Mouse (Mus musculus): Measurements from ENCODE around the gene Lnx2. TPM values are rescaled to one million over a fixed set of nuclear protein-coding genes. Genes with fewer than 3 reads are reported as not detected.

Gene Lnx2
- polyA plus RNA-seq, 2 experiments, result 4.1 to 4.4 TPM

DNA sequence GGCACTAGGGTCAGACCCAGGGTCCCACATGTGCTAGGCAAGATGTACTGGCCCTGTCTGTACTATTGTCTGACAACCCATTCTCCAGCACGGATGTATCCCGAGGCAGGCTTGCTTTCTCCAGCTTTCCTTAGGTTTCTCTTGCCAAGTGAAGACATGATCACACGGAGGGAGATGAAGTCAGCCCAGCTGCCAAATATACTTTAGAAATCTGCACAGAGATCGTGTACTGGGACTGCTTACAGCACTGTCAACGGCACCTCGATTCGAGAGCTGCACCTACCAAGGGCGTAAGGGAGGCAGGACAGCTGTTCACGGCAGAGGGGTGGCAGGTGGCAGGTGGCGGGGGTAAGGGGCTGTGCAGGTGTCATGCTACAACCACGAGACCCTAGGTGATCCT lies 55.8 kb downstream of the Lnx2 start:
- no peaks in the 10 kb centered on the region; a peak in 1 of 4 replicates for H3K4me1 ChIP-seq (replicated peaks; ENCODE audit: control insufficient read depth in 2 of 2, insufficient read depth in 2 of 2, low read length in 1 of 2)
- TF ChIP-seq EP300 (IDR thresholded peaks at IDR 0.05; ENCODE audit: low read depth), result no peak
- TF ChIP-seq CTCF (IDR thresholded peaks at IDR 0.05; ENCODE audit: low read depth), result no peak

DNA sequence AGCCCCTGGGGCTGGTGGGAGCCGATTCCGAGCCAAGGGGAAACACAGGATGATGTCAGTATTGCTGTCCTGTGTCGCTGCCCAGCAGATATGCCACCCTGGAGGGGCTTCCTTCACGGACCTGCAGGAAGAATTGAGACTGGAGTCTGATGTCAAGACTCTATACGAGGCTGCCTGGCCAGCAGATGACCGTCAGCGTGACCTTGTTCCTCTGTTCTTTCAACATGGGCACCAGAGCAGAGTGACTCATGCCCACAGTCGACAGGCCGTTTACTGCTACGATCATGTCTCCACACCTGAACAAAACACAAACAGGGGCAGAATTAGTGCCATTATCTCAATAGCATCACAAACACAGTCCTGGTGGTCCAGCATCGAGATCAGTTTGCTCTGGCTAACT lies 57.6 kb downstream of the Lnx2 start:
- H3K4me1 ChIP-seq (replicated peaks; ENCODE audit: control insufficient read depth in 2 of 2, insufficient read depth in 2 of 2, low read length in 1 of 2), result no peaks in the 10 kb centered on the region; a peak in 1 of 4 replicates
- WGBS (ENCODE audit: insufficient replicate concordance), result 79% methylated on average over 11 of the region's 11 CpGs
- TF ChIP-seq EP300 (IDR thresholded peaks at IDR 0.05; ENCODE audit: low read depth) (no peak), CTCF (IDR thresholded peaks at IDR 0.05; ENCODE audit: low read depth) (no peak)
- DNase-seq (ENCODE audit: low read depth in 3 of 3, low spot score in 3 of 3) (no peak), ATAC-seq (ENCODE audit: insufficient read depth) (no peak)
- H3K27me3 ChIP-seq (ENCODE audit: control insufficient read depth, insufficient read depth, low read length), result no peaks in the 10 kb centered on the region
- no peak overlapping the region for H3K4me3 ChIP-seq (ENCODE audit: insufficient read depth in 1 of 2, low read depth in 2 of 2, low read length in 2 of 2)
- no peak overlapping the region for H3K27ac ChIP-seq
- no peak overlapping the region for H3K4me2 ChIP-seq (ENCODE audit: low read depth)
- no peaks in the 10 kb centered on the region for H3K9me3 ChIP-seq (ENCODE audit: control insufficient read depth, low read length)
- H3K9ac ChIP-seq (replicated peaks), result no peak overlapping the region
- H3K36me3 ChIP-seq (replicated peaks; ENCODE audit: control insufficient read depth, insufficient read depth, low read depth), result no peaks in the 10 kb centered on the region; the same call in none of the 2 replicates

More for the DNA sequence above, 55.8 kb downstream of the Lnx2 start:
- Histone ChIP-seq H3K27me3 (ENCODE audit: control insufficient read depth, insufficient read depth, low read length) (no peaks in the 10 kb centered on the region), H3K27ac (no peak overlapping the region), H3K4me2 (ENCODE audit: low read depth) (no peak overlapping the region), H3K4me3 (ENCODE audit: insufficient read depth in 1 of 2, low read depth in 2 of 2, low read length in 2 of 2) (no peak overlapping the region), H3K9ac (replicated peaks) (no peak overlapping the region), H3K36me3 (replicated peaks; ENCODE audit: control insufficient read depth, insufficient read depth, low read depth) (no peaks in the 10 kb centered on the region; the same call in none of the 2 replicates), H3K9me3 (ENCODE audit: control insufficient read depth, low read length) (no peaks in the 10 kb centered on the region)
- DNase-seq (ENCODE audit: low read depth in 3 of 3, low spot score in 3 of 3) (no peak), ATAC-seq (ENCODE audit: insufficient read depth) (no peak)
- WGBS (ENCODE audit: insufficient replicate concordance), result 75% methylated on average over 11 of the region's 11 CpGs

GRCm38 (mm10) chr5:147017526-147017925 lies 58.9 kb downstream of the Lnx2 start:
- Histone ChIP-seq H3K27me3 (ENCODE audit: control insufficient read depth, insufficient read depth, low read length) (no peaks in the 10 kb centered on the region), H3K36me3 (replicated peaks; ENCODE audit: control insufficient read depth, insufficient read depth, low read depth) (no peaks in the 10 kb centered on the region; the same call in 1 of the 2 replicates), H3K4me1 (replicated peaks; ENCODE audit: control insufficient read depth in 2 of 2, insufficient read depth in 2 of 2, low read length in 1 of 2) (no peaks in the 10 kb centered on the region; a peak in 1 of 4 replicates), H3K4me2 (ENCODE audit: low read depth) (no peak overlapping the region), H3K27ac (no peak overlapping the region), H3K9me3 (ENCODE audit: control insufficient read depth, low read length) (no peaks in the 10 kb centered on the region), H3K4me3 (ENCODE audit: insufficient read depth in 1 of 2, low read depth in 2 of 2, low read length in 2 of 2) (no peak overlapping the region), H3K9ac (replicated peaks) (no peak overlapping the region)
- ATAC-seq (ENCODE audit: insufficient read depth) (no peak), DNase-seq (ENCODE audit: low read depth in 3 of 3, low spot score in 3 of 3) (peak in 1 of 3 experiments; percentile 5)
- 75% methylated on average over 11 of the region's 11 CpGs for WGBS (ENCODE audit: insufficient replicate concordance)
- TF ChIP-seq EP300 (IDR thresholded peaks at IDR 0.05; ENCODE audit: low read depth), result no peak
- TF ChIP-seq CTCF (IDR thresholded peaks at IDR 0.05; ENCODE audit: low read depth), result no peak

DNA sequence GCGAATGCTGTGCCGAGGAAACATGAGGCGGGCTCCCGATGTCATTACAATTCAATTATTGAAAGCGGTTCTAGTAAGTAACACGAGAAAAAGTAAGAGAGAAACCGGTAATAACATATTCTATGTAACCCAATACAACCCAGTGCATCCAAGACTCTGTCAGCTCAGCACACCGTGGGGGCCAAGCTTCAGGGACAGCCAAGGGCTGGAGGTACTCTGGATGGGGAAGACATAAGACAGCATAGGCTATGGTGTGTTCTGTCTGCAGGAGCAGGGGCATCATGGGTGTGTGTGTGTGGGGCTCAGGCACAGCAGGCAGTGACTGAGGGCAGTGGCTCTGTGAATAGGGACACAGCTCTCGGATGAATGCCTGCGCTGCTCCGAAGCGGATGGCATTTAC lies 59.8 kb downstream of the Lnx2 start:
- Histone ChIP-seq H3K36me3 (replicated peaks; ENCODE audit: control insufficient read depth, insufficient read depth, low read depth) (no peaks in the 10 kb centered on the region; the same call in 1 of the 2 replicates), H3K9me3 (ENCODE audit: control insufficient read depth, low read length) (no peaks in the 10 kb centered on the region), H3K4me1 (replicated peaks; ENCODE audit: control insufficient read depth in 2 of 2, insufficient read depth in 2 of 2, low read length in 1 of 2) (no peaks in the 10 kb centered on the region; a peak in 1 of 4 replicates), H3K9ac (replicated peaks) (no peak overlapping the region), H3K4me3 (ENCODE audit: insufficient read depth in 1 of 2, low read depth in 2 of 2, low read length in 2 of 2) (no peak overlapping the region), H3K4me2 (ENCODE audit: low read depth) (no peak overlapping the region), H3K27ac (no peak overlapping the region), H3K27me3 (ENCODE audit: control insufficient read depth, insufficient read depth, low read length) (no peaks in the 10 kb centered on the region)
- DNase-seq (ENCODE audit: low read depth in 3 of 3, low spot score in 3 of 3) (no peak), ATAC-seq (ENCODE audit: insufficient read depth) (no peak)
- 79% methylated on average over 12 of the region's 12 CpGs for WGBS (ENCODE audit: insufficient replicate concordance)
- no peak for TF ChIP-seq CTCF (IDR thresholded peaks at IDR 0.05; ENCODE audit: low read depth)
- TF ChIP-seq EP300 (IDR thresholded peaks at IDR 0.05; ENCODE audit: low read depth), result no peak

- Histone ChIP-seq H3K9ac (replicated peaks) (no peak overlapping the region), H3K9me3 (ENCODE audit: control insufficient read depth, low read length) (no peaks in the 10 kb centered on the region), H3K27me3 (ENCODE audit: control insufficient read depth, insufficient read depth, low read length) (no peaks in the 10 kb centered on the region), H3K36me3 (replicated peaks; ENCODE audit: control insufficient read depth, insufficient read depth, low read depth) (no peaks in the 10 kb centered on the region; the same call in 1 of the 2 replicates), H3K4me2 (ENCODE audit: low read depth) (no peak overlapping the region), H3K4me1 (replicated peaks; ENCODE audit: control insufficient read depth in 2 of 2, insufficient read depth in 2 of 2, low read length in 1 of 2) (no peaks in the 10 kb centered on the region; a peak in 1 of 4 replicates), H3K27ac (no peak overlapping the region), H3K4me3 (ENCODE audit: insufficient read depth in 1 of 2, low read depth in 2 of 2, low read length in 2 of 2) (no peak overlapping the region)
- DNase-seq (ENCODE audit: low read depth in 3 of 3, low spot score in 3 of 3) (no peak), ATAC-seq (ENCODE audit: insufficient read depth) (no peak)
- TF ChIP-seq EP300 (IDR thresholded peaks at IDR 0.05; ENCODE audit: low read depth) (no peak), CTCF (IDR thresholded peaks at IDR 0.05; ENCODE audit: low read depth) (no peak)
- 73% methylated on average over 7 of the region's 7 CpGs for WGBS (ENCODE audit: insufficient replicate concordance)
Observed at GRCm38 (mm10) chr5:147015191-147015590, 61.2 kb downstream of the Lnx2 start.

Measured in liver, embryonic 14.5 days (tissue).